Mouse (Mus musculus): ENCODE data around the gene Dzip1.

DNA sequence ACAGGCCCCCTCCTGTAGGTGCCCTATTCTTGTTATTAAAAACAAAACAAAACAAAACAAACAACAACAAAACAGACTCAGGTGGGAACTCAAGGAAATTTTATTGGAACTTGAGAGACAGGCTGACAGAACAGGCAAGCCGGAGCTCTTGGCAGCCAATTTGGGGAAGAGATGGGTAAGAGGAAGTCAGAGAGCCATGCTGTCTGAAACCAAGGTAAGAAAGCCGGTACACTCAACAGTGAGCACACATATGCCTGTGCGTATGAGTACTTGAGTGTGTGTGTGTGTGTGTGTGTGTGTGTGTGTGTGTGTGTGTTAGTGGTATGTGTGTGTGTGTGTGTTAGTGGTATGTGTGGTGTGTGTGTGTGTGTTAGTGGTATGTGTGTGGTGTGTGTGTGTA is 82.9 kb downstream of the Dzip1 start:
- TF ChIP-seq POLR2A (IDR thresholded peaks at IDR 0.05; ENCODE audit: low read depth, low read length) (no peak), CTCF (IDR thresholded peaks at IDR 0.05; ENCODE audit: borderline replicate concordance, insufficient read depth, low read length) (no peak)
